Mouse (Mus musculus) erythroblast, embryonic 14.5 days (primary cell): ENCODE results near the gene Alas2. TPM values are rescaled to one million over a fixed set of nuclear protein-coding genes. Genes with fewer than 3 reads are reported as not detected.
A peak's percentile ranks its signal among the peaks of the same experiment; 100 is the strongest.

Experiments used
- H3K27me3 ChIP-seq: 2 replicates; pipeline ENCODE4 v1.6.1; 2012; ENCODE audit warnings: inconsistent platforms; ENCODE audit not compliant: control insufficient read depth
- H3K36me3 ChIP-seq: 2 replicates; pipeline ENCODE4 v1.6.1; 2012; ENCODE audit warnings: mild to moderate bottlenecking, inconsistent platforms; ENCODE audit not compliant: control insufficient read depth
- H3K4me1 ChIP-seq: 2 replicates; pipeline ENCODE4 v1.6.1; 2012; ENCODE audit warnings: inconsistent platforms; ENCODE audit not compliant: control insufficient read depth
- H3K4me3 ChIP-seq: replicated peaks from 2 replicates; pipeline ENCODE3; 2012; ENCODE audit warnings: moderate library complexity, mild to moderate bottlenecking, inconsistent platforms
- H3K9me3 ChIP-seq: 2 replicates; pipeline ENCODE4 v1.6.1; 2012; ENCODE audit warnings: low read length, inconsistent platforms, mixed read lengths; ENCODE audit not compliant: control insufficient read depth
- GATA1 ChIP-seq: IDR thresholded peaks from 2 replicates; pipeline ENCODE4 v1.6.1; 2012; ENCODE audit warnings: low read length, inconsistent platforms, mixed read lengths
- TAL1 ChIP-seq: IDR thresholded peaks from 3 replicates; pipeline ENCODE4 v1.6.1; 2012; ENCODE audit warnings: low read length, inconsistent platforms, mixed read lengths
- polyA plus RNA-seq: library from polyadenylated mRNA; stranded (reverse); fragments of >175 nt; gene quantifications from 2 replicates; pipeline ENCODE4 v1.2.3, GENCODE M21; 2012

Alas2 gene
- polyA plus RNA-seq, 1 experiment, result 201 TPM

- Histone ChIP-seq H3K4me1 (peaks cover 63% of the 10 kb centered on the region), H3K36me3 (peaks cover 92% of the 10 kb centered on the region), H3K9me3 (no peaks in the 10 kb centered on the region), H3K27me3 (no peaks in the 10 kb centered on the region), H3K4me3 (peak overlapping the region; percentile 83)
- no peak for TF ChIP-seq TAL1
- TF ChIP-seq GATA1, result no peak
These were observed 4.8 kb downstream of the Alas2 start for GRCm38 (mm10) chrX:150551986-150552385.

GRCm38 (mm10) chrX:150554032-150554431, 6.9 kb downstream of the Alas2 start:
- Histone ChIP-seq H3K4me1 (peaks cover 80% of the 10 kb centered on the region), H3K36me3 (peaks cover 98% of the 10 kb centered on the region), H3K9me3 (no peaks in the 10 kb centered on the region), H3K27me3 (no peaks in the 10 kb centered on the region; the same call in 1 of the 2 replicates), H3K4me3 (peak overlapping the region; percentile 83)
- no peak for TF ChIP-seq TAL1
- 0 out of 2 replicates have a peak, but pooled peaks have one; percentile 21 for TF ChIP-seq GATA1

GRCm38 (mm10) chrX:150564644-150565357, 17.6 kb downstream of the Alas2 start:
- peaks cover 97% of the 10 kb centered on the region for H3K36me3 ChIP-seq
- H3K4me1 ChIP-seq, result peaks cover 64% of the 10 kb centered on the region
- H3K27me3 ChIP-seq, result no peaks in the 10 kb centered on the region; the same call in 1 of the 2 replicates
- H3K9me3 ChIP-seq, result no peaks in the 10 kb centered on the region
- TF ChIP-seq TAL1 (peak; percentile 95), GATA1 (peak; percentile 87)
- H3K4me3 ChIP-seq, result peak overlapping the region; percentile 53

DNA sequence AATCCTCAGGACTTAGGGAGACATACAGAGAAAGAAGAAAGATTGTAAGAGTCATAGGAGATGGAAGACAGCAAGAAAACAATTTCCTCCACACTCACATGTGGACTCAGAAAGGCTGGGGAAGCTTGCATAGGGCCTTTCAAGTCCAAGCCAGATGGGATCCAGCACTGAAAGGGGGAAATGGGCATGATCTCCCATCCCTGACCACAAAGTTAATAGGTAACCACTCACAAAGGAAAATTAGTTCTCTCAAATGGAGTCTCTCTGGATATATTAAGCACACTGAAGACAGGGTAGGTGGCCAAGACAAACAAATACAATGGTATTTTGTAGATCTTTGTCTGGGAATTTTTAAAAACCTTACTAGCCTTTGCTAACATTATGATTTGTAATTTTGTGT, 34.7 kb downstream of the Alas2 start:
- Histone ChIP-seq H3K27me3 (no peaks in the 10 kb centered on the region), H3K36me3 (peaks cover 53% of the 10 kb centered on the region), H3K9me3 (no peaks in the 10 kb centered on the region), H3K4me1 (peaks cover 14% of the 10 kb centered on the region), H3K4me3 (no peak overlapping the region)
- TF ChIP-seq TAL1, result no peak
- no peak for TF ChIP-seq GATA1

GRCm38 (mm10) chrX:150585116-150585515, 37.9 kb downstream of the Alas2 start:
- H3K36me3 ChIP-seq, result peaks cover 47% of the 10 kb centered on the region
- H3K4me1 ChIP-seq, result peaks cover 33% of the 10 kb centered on the region
- TF ChIP-seq GATA1 (no peak), TAL1 (no peak)
- no peak overlapping the region for H3K4me3 ChIP-seq
- no peaks in the 10 kb centered on the region; the same call in 1 of the 2 replicates for H3K27me3 ChIP-seq
- no peaks in the 10 kb centered on the region for H3K9me3 ChIP-seq

DNA sequence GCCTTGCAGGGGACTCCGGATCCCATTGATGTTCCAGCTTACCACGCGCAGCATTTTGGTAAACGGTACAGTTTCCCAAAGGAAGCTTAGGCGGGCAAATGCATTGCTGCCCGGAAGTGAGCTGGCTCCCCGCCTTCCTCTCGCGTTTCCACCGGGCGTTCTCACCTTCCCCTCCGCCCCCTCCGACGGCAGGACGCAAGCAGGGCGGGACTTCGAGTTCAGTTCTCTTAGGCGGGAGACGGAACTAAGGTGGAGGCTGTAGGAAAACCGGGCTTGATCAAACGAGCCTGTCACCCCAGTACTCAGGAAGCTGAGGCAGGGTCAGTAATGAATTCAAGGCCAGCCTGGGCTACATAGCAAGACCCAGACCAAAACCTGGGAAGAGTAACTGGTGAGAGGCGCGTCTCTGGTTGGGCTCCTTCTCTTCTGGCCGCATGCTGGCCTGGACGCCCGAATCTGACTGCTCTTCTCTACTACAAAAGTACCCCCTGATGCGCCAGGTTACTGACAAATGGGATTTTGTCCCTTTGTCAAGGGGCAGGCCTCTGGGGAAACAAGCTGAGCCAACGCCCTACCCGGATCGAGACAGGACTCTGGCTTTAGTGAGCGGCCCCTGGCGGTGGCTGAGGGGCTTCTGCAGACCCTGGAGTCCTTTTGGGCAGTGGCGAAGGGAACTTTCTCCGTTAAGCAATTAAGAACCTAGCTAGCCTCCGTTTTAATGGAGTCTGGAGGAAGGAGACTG, 41.0 kb downstream of the Alas2 start, which contains the start of gene Pfkfb1:
Pfkfb1 (plus strand) TSS at position 207 of the 742 bp plus-strand sequence.
- Histone ChIP-seq H3K4me3 (peak within 1 kb of the TSS; percentile 86), H3K4me1 (peaks cover 35% of the 10 kb centered on the region), H3K27me3 (no peaks in the 10 kb centered on the region; the same call in 1 of the 2 replicates), H3K36me3 (peaks cover 25% of the 10 kb centered on the region), H3K9me3 (no peaks in the 10 kb centered on the region)
- TF ChIP-seq TAL1 (no peak), GATA1 (no peak)

DNA sequence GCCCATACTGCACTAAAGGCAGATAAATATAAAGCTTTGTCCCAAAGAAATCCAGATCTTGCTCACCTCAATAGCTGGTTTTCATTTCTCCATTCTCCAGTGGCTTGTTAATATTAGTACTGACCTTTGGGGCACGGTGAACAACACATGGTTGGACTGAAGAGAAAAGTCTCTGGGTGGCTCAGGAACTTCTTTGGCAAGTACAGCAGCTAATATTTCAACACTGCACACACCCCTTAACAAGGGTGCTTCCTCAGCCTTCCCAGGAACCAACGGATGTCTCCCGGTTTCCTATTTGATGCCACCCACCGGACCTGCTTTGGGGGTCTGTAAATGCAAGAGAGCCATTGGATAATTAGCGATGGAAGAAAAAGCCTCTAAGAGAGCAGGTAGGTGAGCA, 42.5 kb downstream of the Alas2 start, which contains the start of gene Apex2:
Apex2 (minus strand) TSS at position 173 of the 400 bp plus-strand sequence.
- H3K4me3 ChIP-seq, result peak within 1 kb of the TSS; percentile 86
- no peaks in the 10 kb centered on the region for H3K9me3 ChIP-seq
- peaks cover 47% of the 10 kb centered on the region for H3K4me1 ChIP-seq
- peaks cover 16% of the 10 kb centered on the region for H3K36me3 ChIP-seq
- TF ChIP-seq GATA1 (no peak), TAL1 (no peak)
- H3K27me3 ChIP-seq, result no peaks in the 10 kb centered on the region; the same call in 1 of the 2 replicates

GRCm38 (mm10) chrX:150593266-150594035, 46.3 kb downstream of the Alas2 start:
- no peaks in the 10 kb centered on the region for H3K9me3 ChIP-seq
- H3K36me3 ChIP-seq, result peaks cover 3% of the 10 kb centered on the region
- H3K4me3 ChIP-seq, result no peak overlapping the region
- H3K4me1 ChIP-seq, result peaks cover 44% of the 10 kb centered on the region
- no peaks in the 10 kb centered on the region for H3K27me3 ChIP-seq
- TF ChIP-seq TAL1, result no peak
- no peak for TF ChIP-seq GATA1

DNA sequence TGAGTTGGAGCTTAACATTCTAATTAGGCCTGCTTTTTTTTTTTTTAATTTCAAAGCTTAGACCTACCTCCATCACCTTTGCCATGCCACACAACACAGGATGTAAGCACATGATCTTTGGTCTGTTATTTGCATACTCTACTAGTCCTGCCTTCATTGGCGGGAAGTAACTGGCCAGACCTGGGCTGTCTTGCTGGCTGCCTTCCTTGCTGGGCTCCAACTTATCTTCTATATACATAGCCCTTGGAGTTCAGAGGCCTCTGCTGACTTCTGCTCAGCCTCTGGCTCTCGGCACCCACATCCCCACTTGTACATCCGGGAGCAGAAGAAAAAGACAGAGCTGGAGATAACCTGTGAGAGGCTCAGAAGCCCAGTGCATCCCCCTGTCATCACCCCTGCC, 47.0 kb downstream of the Alas2 start:
- Histone ChIP-seq H3K4me1 (peaks cover 37% of the 10 kb centered on the region), H3K9me3 (no peaks in the 10 kb centered on the region), H3K4me3 (no peak overlapping the region), H3K36me3 (peaks cover 3% of the 10 kb centered on the region), H3K27me3 (no peaks in the 10 kb centered on the region)
- TF ChIP-seq GATA1 (no peak), TAL1 (no peak)
